Mouse (Mus musculus) erythroblast, embryonic 14.5 days (primary cell): ENCODE results near the gene Cbfa2t2. TPM values are rescaled to one million over a fixed set of nuclear protein-coding genes. Genes with fewer than 3 reads are reported as not detected.

ENCODE experiments used
- H3K27me3 ChIP-seq: 2 replicates; pipeline ENCODE4 v1.6.1; 2012; ENCODE audit warnings: inconsistent platforms; ENCODE audit not compliant: control insufficient read depth
- H3K36me3 ChIP-seq: 2 replicates; pipeline ENCODE4 v1.6.1; 2012; ENCODE audit warnings: mild to moderate bottlenecking, inconsistent platforms; ENCODE audit not compliant: control insufficient read depth
- H3K4me1 ChIP-seq: 2 replicates; pipeline ENCODE4 v1.6.1; 2012; ENCODE audit warnings: inconsistent platforms; ENCODE audit not compliant: control insufficient read depth
- H3K4me3 ChIP-seq: replicated peaks from 2 replicates; pipeline ENCODE3; 2012; ENCODE audit warnings: moderate library complexity, mild to moderate bottlenecking, inconsistent platforms
- H3K9me3 ChIP-seq: 2 replicates; pipeline ENCODE4 v1.6.1; 2012; ENCODE audit warnings: low read length, inconsistent platforms, mixed read lengths; ENCODE audit not compliant: control insufficient read depth
- GATA1 ChIP-seq: IDR thresholded peaks from 2 replicates; pipeline ENCODE4 v1.6.1; 2012; ENCODE audit warnings: low read length, inconsistent platforms, mixed read lengths
- TAL1 ChIP-seq: IDR thresholded peaks from 3 replicates; pipeline ENCODE4 v1.6.1; 2012; ENCODE audit warnings: low read length, inconsistent platforms, mixed read lengths
- polyA plus RNA-seq: library from polyadenylated mRNA; stranded (reverse); fragments of >175 nt; gene quantifications from 2 replicates; pipeline ENCODE4 v1.2.3, GENCODE M21; 2012

Gene Cbfa2t2
- polyA plus RNA-seq, 1 experiment, result 0.24 TPM

DNA sequence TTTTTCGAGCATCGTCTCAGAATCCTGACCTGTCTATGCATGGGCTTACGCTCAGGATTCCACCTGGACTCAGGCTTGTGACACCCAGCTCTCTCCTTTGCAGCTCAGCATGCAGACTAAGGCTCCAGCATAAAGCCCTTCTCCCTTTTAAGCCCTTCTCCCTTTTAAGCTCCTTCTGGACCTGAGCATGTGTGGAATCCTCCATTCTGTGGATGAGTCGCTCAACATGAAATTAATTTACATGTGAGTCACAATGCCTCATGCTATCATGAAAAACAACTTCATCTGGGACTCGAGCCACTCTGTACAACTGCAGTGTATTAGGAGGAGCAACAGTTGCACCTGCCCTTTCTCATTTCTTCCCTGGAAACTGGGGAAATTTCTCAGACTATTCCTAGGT lies 14.1 kb upstream of the Cbfa2t2 start:
- Histone ChIP-seq H3K27me3 (peaks cover 15% of the 10 kb centered on the region), H3K4me3 (no peak overlapping the region), H3K36me3 (no peaks in the 10 kb centered on the region), H3K4me1 (peaks cover 4% of the 10 kb centered on the region; the same call in 1 of the 2 replicates), H3K9me3 (no peaks in the 10 kb centered on the region)
- no peak for TF ChIP-seq GATA1
- TF ChIP-seq TAL1, result no peak

DNA sequence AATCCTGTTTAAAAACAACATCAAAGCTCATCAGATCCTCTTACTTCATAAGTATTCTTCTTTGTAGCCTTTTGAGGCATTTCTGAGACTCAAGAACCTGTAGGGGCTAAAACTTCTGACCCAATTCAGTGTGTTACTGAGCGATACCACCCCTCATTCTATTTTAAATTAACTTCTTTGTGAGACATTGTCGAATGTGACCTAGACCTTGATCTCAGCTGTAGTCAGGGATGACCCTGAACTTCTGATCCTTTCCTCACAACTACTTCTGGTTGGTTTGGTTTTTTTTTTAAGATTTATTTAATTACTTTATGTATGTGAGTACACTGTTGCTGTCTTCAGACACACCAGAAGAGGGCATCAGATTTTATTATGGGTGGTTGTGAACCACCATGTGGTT lies 12.7 kb upstream of the Cbfa2t2 start:
- H3K9me3 ChIP-seq, result no peaks in the 10 kb centered on the region
- H3K36me3 ChIP-seq, result no peaks in the 10 kb centered on the region
- H3K27me3 ChIP-seq, result peaks cover 27% of the 10 kb centered on the region
- TF ChIP-seq TAL1, result no peak
- no peak for TF ChIP-seq GATA1
- no peak overlapping the region for H3K4me3 ChIP-seq
- peaks cover 5% of the 10 kb centered on the region for H3K4me1 ChIP-seq

DNA sequence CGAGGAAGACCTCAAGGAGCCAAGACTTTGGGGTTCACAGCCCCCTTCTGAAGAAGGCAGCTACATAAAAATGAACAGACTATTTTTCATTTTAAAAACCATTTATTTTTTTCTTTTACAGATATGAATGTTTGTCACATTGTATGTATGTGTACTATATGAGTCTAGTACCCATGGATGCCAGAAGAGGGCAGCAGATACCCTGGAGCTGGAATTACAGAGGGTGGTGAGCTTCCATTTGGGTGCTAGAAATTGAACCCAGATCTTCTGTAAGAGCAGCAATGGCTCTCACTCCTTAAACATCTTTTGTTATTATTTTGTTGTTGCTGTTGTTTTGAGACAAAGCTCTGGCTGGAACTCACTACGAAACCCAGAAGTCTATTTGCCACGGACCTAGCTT lies 10.8 kb upstream of the Cbfa2t2 start:
- TF ChIP-seq GATA1 (no peak), TAL1 (no peak)
- no peak overlapping the region for H3K4me3 ChIP-seq
- peaks cover 33% of the 10 kb centered on the region for H3K27me3 ChIP-seq

DNA sequence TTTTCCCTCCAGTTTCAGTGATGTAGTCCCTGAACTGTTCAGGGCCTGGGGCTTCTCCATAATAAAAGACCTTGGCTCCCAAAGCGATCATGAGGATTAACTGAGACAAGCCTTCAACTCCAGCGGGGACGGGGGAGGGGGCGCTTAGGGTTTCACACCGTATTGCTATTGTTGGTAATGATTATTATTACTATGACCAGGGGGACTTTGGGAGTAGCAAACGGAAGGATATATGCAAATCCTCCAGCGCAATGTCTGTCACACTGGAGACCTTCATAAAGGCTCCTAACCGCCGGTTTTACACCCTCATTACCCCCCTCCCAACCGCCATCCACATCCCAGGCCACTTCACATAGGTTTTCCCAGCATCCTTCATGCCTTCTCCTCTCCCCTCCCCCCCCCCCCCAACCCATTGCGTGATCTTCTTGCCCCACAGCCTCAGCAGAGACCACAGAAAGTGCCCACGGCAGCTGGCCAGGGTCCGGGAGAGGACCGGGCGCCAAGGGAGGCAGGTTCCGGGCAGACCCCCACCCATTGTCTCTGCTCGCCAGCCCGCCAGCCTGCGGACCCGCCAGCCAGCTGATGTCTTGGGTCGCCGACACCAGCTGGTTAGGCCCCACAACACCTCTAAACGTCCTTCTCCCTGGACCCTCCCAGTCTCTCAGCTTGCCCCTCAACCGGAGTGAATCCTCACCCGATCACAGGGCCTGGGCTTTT lies 9.9 kb upstream of the Cbfa2t2 start:
- peaks cover 33% of the 10 kb centered on the region for H3K27me3 ChIP-seq
- H3K4me3 ChIP-seq, result peak overlapping the region; percentile 14
- peaks cover 5% of the 10 kb centered on the region for H3K4me1 ChIP-seq
- no peaks in the 10 kb centered on the region for H3K9me3 ChIP-seq
- no peaks in the 10 kb centered on the region for H3K36me3 ChIP-seq
- no peak for TF ChIP-seq TAL1
- no peak for TF ChIP-seq GATA1

More for the DNA sequence above, 10.8 kb upstream of the Cbfa2t2 start:
- Histone ChIP-seq H3K4me1 (peaks cover 5% of the 10 kb centered on the region), H3K9me3 (no peaks in the 10 kb centered on the region), H3K36me3 (no peaks in the 10 kb centered on the region)

DNA sequence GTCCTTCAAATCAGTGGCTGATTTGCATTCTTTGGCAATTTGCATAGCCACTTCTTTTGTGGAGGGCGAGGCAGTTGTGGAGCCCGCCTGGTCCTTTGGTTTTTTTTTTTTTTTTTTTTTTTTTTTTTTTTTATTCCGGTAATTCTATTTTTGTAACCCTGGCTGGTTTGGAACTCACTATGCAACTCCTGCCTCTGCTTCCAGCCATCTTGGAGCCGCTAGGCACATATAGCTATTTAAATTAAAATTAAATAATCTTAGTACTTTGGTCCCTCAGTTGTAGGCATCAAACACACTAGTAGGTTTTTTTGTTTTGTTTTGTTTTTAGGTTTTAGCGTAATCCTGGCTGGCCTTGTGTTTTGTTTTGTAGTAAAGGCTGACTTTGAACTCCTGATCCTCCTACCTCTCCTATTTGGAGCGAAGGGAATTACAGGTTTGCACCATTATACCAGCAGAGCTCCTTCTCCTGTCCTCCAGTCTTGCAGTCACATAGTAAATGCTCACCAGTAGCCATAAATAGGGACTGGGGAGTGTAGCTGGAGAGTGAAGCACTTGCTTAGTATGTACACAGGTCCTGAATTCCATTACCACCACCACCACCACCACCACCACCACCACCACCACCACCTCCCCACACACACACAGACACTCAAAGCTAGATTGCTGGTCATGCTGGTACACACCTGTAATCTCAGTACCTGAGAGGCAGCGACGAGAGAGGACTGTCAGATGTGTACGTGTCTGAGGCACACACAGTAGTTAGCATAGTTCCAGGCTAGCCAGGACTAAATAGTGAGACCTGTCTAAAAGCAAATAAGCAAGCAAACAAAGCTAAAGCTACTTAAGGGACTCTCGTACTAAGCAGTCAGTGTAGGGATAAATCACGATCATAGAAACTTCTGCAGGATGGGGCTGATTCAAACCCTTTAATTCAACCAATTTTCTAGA lies 9.1 kb upstream of the Cbfa2t2 start:
- H3K36me3 ChIP-seq, result no peaks in the 10 kb centered on the region
- H3K4me3 ChIP-seq, result no peak overlapping the region
- TF ChIP-seq GATA1, result no peak
- H3K9me3 ChIP-seq, result no peaks in the 10 kb centered on the region
- peaks cover 33% of the 10 kb centered on the region for H3K27me3 ChIP-seq
- peaks cover 9% of the 10 kb centered on the region for H3K4me1 ChIP-seq

DNA sequence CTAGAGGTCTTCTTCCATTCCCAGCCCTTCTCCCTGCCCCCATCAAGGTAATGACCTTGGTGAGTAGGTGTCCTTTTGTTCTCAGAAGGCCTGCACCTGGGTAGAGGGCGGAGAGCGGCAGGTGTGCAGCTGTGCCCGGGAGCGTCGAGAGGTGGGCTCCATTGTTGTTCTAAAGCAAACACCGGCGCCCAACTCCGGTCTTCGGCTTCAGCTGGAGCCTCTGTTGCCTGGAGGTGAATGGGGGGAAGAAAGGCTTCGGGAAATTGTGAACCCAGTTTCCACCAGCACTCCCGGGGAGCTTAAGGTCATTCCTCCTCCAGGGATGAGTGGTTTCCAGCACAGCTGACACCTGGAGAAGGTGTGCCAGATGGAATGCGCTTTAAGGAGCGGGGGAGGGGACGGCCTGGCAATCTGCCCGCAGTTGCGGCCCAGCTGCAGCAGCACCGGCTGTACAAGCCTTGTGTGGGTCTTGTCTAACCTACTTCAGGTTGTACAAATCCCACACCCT lies 8.4 kb upstream of the Cbfa2t2 start:
- Histone ChIP-seq H3K4me1 (peaks cover 11% of the 10 kb centered on the region), H3K27me3 (peaks cover 33% of the 10 kb centered on the region), H3K4me3 (no peak overlapping the region), H3K36me3 (no peaks in the 10 kb centered on the region), H3K9me3 (no peaks in the 10 kb centered on the region)
- no peak for TF ChIP-seq GATA1
- no peak for TF ChIP-seq TAL1

DNA sequence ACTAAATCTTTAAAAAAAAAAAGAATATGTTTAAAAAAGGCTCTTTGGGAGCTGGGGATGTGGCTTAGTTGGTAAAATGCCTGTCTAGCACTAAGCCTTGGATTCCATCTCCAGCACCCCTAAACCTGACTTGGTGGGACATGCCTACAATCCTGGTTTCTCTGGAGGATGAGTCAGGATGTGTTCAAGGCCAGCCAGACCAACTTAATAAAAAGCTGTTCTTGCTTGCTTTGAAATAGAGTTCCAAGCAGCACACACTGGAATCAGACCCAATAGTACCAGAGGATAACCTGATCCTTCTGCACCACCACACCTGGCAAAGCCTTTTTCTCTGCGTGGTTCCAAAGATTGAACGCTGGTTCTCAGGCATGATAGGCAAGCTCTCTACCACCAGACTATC lies 5.7 kb upstream of the Cbfa2t2 start:
- H3K4me3 ChIP-seq, result no peak overlapping the region
- peaks cover 33% of the 10 kb centered on the region for H3K27me3 ChIP-seq
- H3K4me1 ChIP-seq, result peaks cover 21% of the 10 kb centered on the region
- H3K36me3 ChIP-seq, result no peaks in the 10 kb centered on the region
- no peak for TF ChIP-seq TAL1
- no peak for TF ChIP-seq GATA1
- H3K9me3 ChIP-seq, result no peaks in the 10 kb centered on the region

DNA sequence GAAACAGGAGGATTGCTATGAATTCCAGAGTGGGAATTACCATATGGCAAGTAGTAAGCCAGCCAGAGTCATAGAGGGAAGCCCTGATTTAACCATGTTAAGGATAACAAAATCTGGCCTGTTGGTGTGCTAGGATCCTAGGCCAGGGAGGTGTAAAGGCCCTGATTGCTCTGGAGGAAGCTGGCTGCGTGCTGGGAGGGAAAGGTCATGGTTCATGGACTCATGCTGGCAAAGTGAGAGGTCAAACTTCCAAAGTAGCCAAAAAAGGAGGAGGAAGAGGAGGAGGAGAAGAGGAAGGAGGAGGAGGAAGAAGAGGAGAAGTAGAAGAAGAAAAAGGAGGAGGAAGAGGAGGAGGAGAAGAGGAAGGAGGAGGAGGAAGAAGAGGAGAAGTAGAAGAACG lies 3.6 kb upstream of the Cbfa2t2 start:
- no peak overlapping the region for H3K4me3 ChIP-seq
- no peaks in the 10 kb centered on the region for H3K9me3 ChIP-seq
- no peaks in the 10 kb centered on the region for H3K36me3 ChIP-seq
- TF ChIP-seq TAL1 (no peak), GATA1 (no peak)
- H3K27me3 ChIP-seq, result peaks cover 13% of the 10 kb centered on the region
- peaks cover 31% of the 10 kb centered on the region for H3K4me1 ChIP-seq

DNA sequence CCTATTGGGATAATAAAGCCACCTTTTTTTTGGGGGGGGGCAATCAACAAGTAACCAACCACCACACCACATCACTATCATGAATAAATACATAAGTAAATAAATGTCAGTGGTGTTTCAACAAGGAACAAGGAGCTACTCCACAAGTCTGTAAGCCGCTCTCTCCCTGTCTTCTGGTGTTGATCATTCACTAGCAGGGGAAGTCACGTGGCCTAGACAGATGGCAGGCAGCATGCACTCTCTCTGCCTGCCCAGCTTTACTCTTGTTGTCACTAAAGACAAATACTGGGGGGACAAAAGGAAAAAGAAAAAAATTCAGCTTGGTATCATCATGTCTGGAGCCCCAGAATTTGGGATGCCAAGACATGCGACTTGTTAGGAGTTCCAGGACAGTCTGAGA lies 2.9 kb upstream of the Cbfa2t2 start:
- Histone ChIP-seq H3K4me3 (no peak overlapping the region), H3K9me3 (no peaks in the 10 kb centered on the region), H3K4me1 (peaks cover 36% of the 10 kb centered on the region), H3K36me3 (no peaks in the 10 kb centered on the region), H3K27me3 (peaks cover 6% of the 10 kb centered on the region; the same call in 1 of the 2 replicates)
- TF ChIP-seq GATA1 (no peak), TAL1 (no peak)
